Comparison of ENCODE assay signal across 10 mouse cellular contexts in the genomic region with DNA sequence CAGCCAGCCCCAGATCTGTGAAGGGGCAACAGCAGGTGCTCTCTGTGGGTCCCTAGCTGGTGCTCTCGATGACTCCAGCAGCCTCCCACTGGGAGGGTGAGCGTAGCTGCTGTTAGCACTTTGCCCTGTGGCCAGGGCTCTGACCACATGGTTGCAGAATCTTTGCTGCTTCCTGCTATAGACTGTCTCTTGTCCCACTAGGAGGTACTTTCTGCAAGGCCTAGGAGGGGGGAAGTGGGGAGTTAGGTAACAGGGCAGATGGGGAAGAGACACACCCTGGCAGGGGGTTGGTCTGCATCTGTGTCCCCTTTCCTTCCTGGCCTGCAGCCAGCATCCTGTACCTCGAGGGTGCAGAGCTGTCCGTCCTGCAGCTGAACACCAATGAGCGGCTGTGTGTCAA. TPM values are rescaled to one million over a fixed set of nuclear protein-coding genes. Genes with fewer than 3 reads are reported as not detected.
DNase-seq lines count a peak whose midpoint lies in the region; ATAC-seq and TF ChIP-seq lines count a peak whose summit lies in the region.
"Had no signal": no experiment of that assay in that cellular context is flagged by ENCODE, and none has a peak within 500 bp of the region (broad histone marks: within the 10 kb centered on the region; RNA-seq: fewer than 3 reads in every experiment).

No protein-coding gene starts in this region.

- H3K27ac ChIP-seq in hindbrain, embryonic 10.5 days = peak overlapping the region; percentile 87
- H3K27ac ChIP-seq in liver, embryonic 11.5 days (ENCODE audit: low read depth, low read length) = no peak overlapping the region
- H3K27ac ChIP-seq in left cerebral cortex, adult 2 months = no peak overlapping the region
- H3K27ac ChIP-seq: heart, adult 2 months; stomach, embryonic 15.5 days had no signal

- no peak for TF ChIP-seq CTCF in left cerebral cortex, adult 2 months (IDR thresholded peaks at IDR 0.05)

- 35% methylated on average over 5 of the region's 5 CpGs for WGBS in hindbrain, embryonic 10.5 days
- 49% methylated on average over 5 of the region's 5 CpGs for WGBS in liver, embryonic 11.5 days

- intact Hi-C loops in left cerebral cortex, postnatal 4 days (cut with DNase I) = no loop called here
- intact Hi-C loops in left cerebral cortex, postnatal 36 days (cut with DNase I) = no loop called here
- intact Hi-C loops in left cerebral cortex, adult 2 months (cut with DNase I) = no loop called here

- no peak overlapping the region for H3K4me2 ChIP-seq in liver, embryonic 11.5 days
- H3K4me2 ChIP-seq: stomach, embryonic 15.5 days had no signal

- H3K4me3 ChIP-seq in hindbrain, embryonic 10.5 days = no peak overlapping the region
- no peak overlapping the region for H3K4me3 ChIP-seq in liver, embryonic 11.5 days (ENCODE audit: low read depth, low read length)
- H3K4me3 ChIP-seq in left cerebral cortex, adult 2 months = no peak overlapping the region
- H3K4me3 ChIP-seq: heart, adult 2 months; stomach, embryonic 15.5 days had no signal

- H3K4me1 ChIP-seq in hindbrain, embryonic 10.5 days (replicated peaks) = peaks cover 43% of the 10 kb centered on the region
- H3K4me1 ChIP-seq in liver, embryonic 11.5 days (replicated peaks; ENCODE audit: control insufficient read depth, insufficient read depth, low read length) = peaks cover 19% of the 10 kb centered on the region
- H3K4me1 ChIP-seq: stomach, embryonic 15.5 days had no signal

- H3K27me3 ChIP-seq in hindbrain, embryonic 10.5 days (ENCODE audit: insufficient read depth, poor library complexity, severe bottlenecking) = no peaks in the 10 kb centered on the region
- H3K27me3 ChIP-seq in liver, embryonic 11.5 days (replicated peaks; ENCODE audit: control insufficient read depth, insufficient read depth, low read length) = no peaks in the 10 kb centered on the region
- H3K27me3 ChIP-seq: stomach, embryonic 15.5 days had no signal

- H3K36me3 ChIP-seq in hindbrain, embryonic 10.5 days = peaks cover 5% of the 10 kb centered on the region; the same call in 1 of the 2 replicates
- H3K36me3 ChIP-seq in liver, embryonic 11.5 days (ENCODE audit: control insufficient read depth, insufficient read depth, low read length) = peaks cover 4% of the 10 kb centered on the region; the same call in 1 of the 2 replicates
- H3K36me3 ChIP-seq: stomach, embryonic 15.5 days had no signal

- peak; percentile 35; the same call in 1 of the 2 replicates for ATAC-seq in liver, embryonic 11.5 days (replicated peaks; ENCODE audit: low FRiP score)

- no peaks in the 10 kb centered on the region for H3K9me3 ChIP-seq in hindbrain, embryonic 10.5 days
- no peaks in the 10 kb centered on the region for H3K9me3 ChIP-seq in liver, embryonic 11.5 days (ENCODE audit: control insufficient read depth, low read length)
- H3K9me3 ChIP-seq: stomach, embryonic 15.5 days had no signal

- no peak overlapping the region for H3K9ac ChIP-seq in liver, embryonic 11.5 days (ENCODE audit: low read depth, low read length)
- H3K9ac ChIP-seq: stomach, embryonic 15.5 days had no signal

- peak; percentile 65 for DNase-seq in left cerebral cortex, postnatal 4 days
- no peak for DNase-seq in left cerebral cortex, postnatal 36 days (ENCODE audit: low spot score in 2 of 2)
- DNase-seq in hindbrain, embryonic 10.5 days (ENCODE audit: low spot score) = no peak
- DNase-seq in liver, embryonic 11.5 days (ENCODE audit: low spot score) = no peak
- peak; percentile 46 to 66 for DNase-seq in natural killer cell, adult 2 months (ENCODE audit: low spot score in 2 of 2)
- no peak for DNase-seq in left cerebral cortex, adult 2 months (ENCODE audit: extremely low spot score in 1 of 2, low spot score in 2 of 2)
- no peak for DNase-seq in c-Kit-positive CD71-positive TER-119-positive erythroid progenitor cells, embryonic 14.5 days (ENCODE audit: low spot score)
- DNase-seq in Muller cell, postnatal 12 days (ENCODE audit: inconsistent ontology term) = no peak

RNA-seq across cellular contexts. Expression of a gene that starts 10.4 kb away (rescaled TPM):
- 1 to 10 TPM; 3.3 to 4.1 TPM for total RNA-seq in left cerebral cortex, postnatal 4 days (2021)
- 10 to 100 TPM; 14.6 to 16.8 TPM for total RNA-seq in left cerebral cortex, postnatal 36 days (2021)
- 5.4 and 6.2 TPM in 2 replicates for polyA plus RNA-seq in hindbrain, embryonic 10.5 days (2016; fragmentation: Nextera tagmentation; extraction: Ambion mirVana)
- polyA plus RNA-seq in liver, embryonic 11.5 days (2014; fragmentation: Nextera tagmentation; extraction: Ambion mirVana) = 6.8 and 8.7 TPM in 2 replicates
- 10 to 100 TPM; 14.8 to 19.7 TPM for total RNA-seq in left cerebral cortex, adult 2 months (2021)

RNA-seq across cellular contexts. Expression of a gene that starts 20.2 kb away (rescaled TPM):
- 10 to 100 TPM; 28.9 to 29.6 TPM for total RNA-seq in left cerebral cortex, postnatal 4 days (2021)
- total RNA-seq in left cerebral cortex, postnatal 36 days (2021) = 10 to 100 TPM; 58.9 to 66.1 TPM
- 0.52 and 1.1 TPM in 2 replicates for polyA plus RNA-seq in hindbrain, embryonic 10.5 days (2016; fragmentation: Nextera tagmentation; extraction: Ambion mirVana)
- polyA plus RNA-seq in liver, embryonic 11.5 days (2014; fragmentation: Nextera tagmentation; extraction: Ambion mirVana) = 0.07 TPM in 1 of 2 replicates, not detected in the other
- 10 to 100 TPM; 56.1 to 57.4 TPM for total RNA-seq in left cerebral cortex, adult 2 months (2021)
- total RNA-seq: heart, adult 2 months had no signal
- polyA plus RNA-seq: heart, adult 2 months had no signal

RNA-seq across cellular contexts. Expression of a gene that starts 57.7 kb away (rescaled TPM):
- 10 to 100 TPM; 27.1 to 31.6 TPM for total RNA-seq in left cerebral cortex, postnatal 4 days (2021)
- 10 to 100 TPM; 30.9 to 44.9 TPM for total RNA-seq in left cerebral cortex, postnatal 36 days (2021)
- 21.3 and 22.2 TPM in 2 replicates for polyA plus RNA-seq in hindbrain, embryonic 10.5 days (2016; fragmentation: Nextera tagmentation; extraction: Ambion mirVana)
- polyA plus RNA-seq in liver, embryonic 11.5 days (2014; fragmentation: Nextera tagmentation; extraction: Ambion mirVana) = 19.9 and 20.7 TPM in 2 replicates
- 10 to 100 TPM; 35.2 to 41.0 TPM for total RNA-seq in left cerebral cortex, adult 2 months (2021)

Comparison
In these comparisons a context has a peak if more than half of its experiments do, and no peak if none do; other contexts are left out.
1. DNase-seq: peak in left cerebral cortex, postnatal 4 days (single experiment) and natural killer cell, adult 2 months (2 of 2); none in left cerebral cortex, postnatal 36 days (0 of 2), hindbrain, embryonic 10.5 days (single experiment), liver, embryonic 11.5 days (single experiment), left cerebral cortex, adult 2 months (0 of 2), c-Kit-positive CD71-positive TER-119-positive erythroid progenitor cells, embryonic 14.5 days (single experiment) and Muller cell, postnatal 12 days (single experiment).